Mouse (Mus musculus) G1E (cell line): Measurements from ENCODE around the gene Ifi213.

Experiments
- CTCF ChIP-seq: IDR thresholded peaks from 2 replicates; pipeline ENCODE4 v1.5.1; 2012; ENCODE audit warnings: low read depth, low read length, inconsistent platforms, mixed read lengths
- GATA1 ChIP-seq: IDR thresholded peaks from 2 replicates; pipeline ENCODE4 v1.6.1; 2012; ENCODE audit warnings: borderline replicate concordance, low read length, inconsistent platforms, mixed read lengths
- POLR2AphosphoS5 ChIP-seq: IDR thresholded peaks from 2 replicates; pipeline ENCODE4 v1.6.1; 2012; ENCODE audit warnings: low read depth, low read length, inconsistent platforms; ENCODE audit not compliant: insufficient replicate concordance
- TAL1 ChIP-seq: conservative IDR thresholded peaks from 2 replicates; pipeline ENCODE4 v1.6.1; 2012; ENCODE audit warnings: low read depth, low read length, inconsistent platforms, mixed read lengths

GRCm38 (mm10) chr1:173521452-173521851, 77.6 kb downstream of the Ifi213 start:
- TF ChIP-seq CTCF, result no peak
- no peak for TF ChIP-seq TAL1
- no peak for TF ChIP-seq POLR2AphosphoS5
- TF ChIP-seq GATA1, result no peak
